Mouse (Mus musculus): ENCODE measurements around the gene Rabl2.

- TF ChIP-seq CTCF (IDR thresholded peaks at IDR 0.05; ENCODE audit: extremely low read depth, insufficient read depth, insufficient read length, insufficient replicate concordance) (no peak), POLR2A (IDR thresholded peaks at IDR 0.05; ENCODE audit: low read depth, low read length) (no peak)
Observed at GRCm38 (mm10) chr15:89533843-89534207, 57.9 kb downstream of the Rabl2 start.
